Mouse (Mus musculus) ovary, postnatal 36 days (tissue): ENCODE measurements around the gene Farp1.
"Not testable (repeated sequence)": the region's sequence is repeated elsewhere in the genome, so short reads cannot be mapped to it uniquely, and the experiment has no call there.

Experiments used
- DNase-seq: peaks from one replicate; pipeline ENCODE4 v3.0.0; 2022; ENCODE audit warnings: low spot score, mixed read lengths

Gene Farp1

DNA sequence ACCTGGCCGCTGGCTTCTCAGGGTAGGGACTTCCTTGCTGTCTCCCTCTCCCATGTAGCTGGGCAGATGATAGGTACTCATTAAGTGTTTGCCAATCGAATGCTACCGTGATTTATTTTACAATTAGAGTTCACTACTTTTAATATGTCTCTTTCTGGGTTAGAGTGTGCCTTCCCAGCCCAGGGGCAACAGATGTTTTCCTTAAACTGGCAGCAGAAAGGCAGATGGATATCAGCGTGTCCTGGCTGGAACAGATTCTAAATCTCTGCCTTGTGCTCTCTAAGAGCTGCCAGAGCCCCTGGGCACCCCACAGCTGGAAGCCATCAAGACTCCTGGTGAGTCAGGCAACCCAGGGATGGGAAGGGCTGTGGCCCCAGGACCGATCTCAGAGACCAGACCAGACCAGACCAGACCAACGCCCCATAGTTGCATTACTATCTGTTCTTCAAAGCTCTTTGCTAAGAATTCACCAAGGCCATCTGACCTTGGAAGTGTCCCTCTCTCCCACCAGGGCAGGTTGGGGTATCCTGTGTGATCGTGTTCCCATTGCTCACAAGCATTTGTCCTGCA lies 69.8 kb downstream of the Farp1 start:
- DNase-seq = no peak

DNA sequence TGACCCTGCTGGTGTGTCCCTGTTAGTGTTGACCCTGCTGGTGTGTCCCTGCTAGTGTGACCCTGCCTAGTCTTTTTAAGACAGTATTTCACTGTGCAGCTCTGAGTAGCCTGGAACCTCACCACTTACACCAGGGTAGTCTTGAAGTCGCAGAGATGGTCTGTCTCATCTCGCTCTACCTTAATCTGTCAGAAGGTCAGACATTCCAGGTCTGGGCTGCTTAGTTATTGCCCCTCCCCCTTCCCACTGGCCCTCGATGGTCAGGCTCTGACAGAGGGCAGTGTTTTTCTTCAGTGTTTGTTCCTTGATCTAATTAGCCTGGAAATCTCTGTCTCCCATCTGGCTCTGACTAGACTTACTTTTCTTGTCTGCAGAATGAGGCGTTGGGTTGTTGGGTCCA lies 71.9 kb downstream of the Farp1 start:
- no peak for DNase-seq

DNA sequence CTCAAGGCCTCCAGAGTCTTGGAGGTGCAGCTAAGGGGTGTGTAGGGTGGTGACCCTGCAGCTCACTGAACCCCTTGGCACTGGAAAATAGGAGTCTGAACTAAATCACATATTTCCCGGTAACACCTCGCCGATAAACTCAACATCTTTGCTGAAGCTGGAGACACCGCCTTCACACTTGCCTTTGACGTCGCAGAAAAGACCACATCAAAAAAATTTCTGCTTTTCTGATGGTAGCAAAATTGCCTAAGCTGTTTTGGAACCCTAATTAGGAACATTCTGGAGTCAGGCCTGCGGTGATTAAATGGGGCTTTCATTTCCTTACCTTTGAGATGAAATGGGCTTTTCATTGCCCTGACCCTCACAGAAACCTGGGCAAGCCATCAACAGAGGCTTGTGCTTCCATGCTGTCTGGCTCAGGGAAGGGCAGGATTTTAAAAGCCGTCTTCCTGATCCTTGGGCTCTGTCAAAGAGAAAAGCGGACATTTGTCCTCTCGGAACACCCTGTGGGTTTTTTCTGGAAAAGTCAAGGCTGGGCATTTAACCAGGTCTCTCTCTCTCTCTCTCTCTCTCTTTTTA lies 72.8 kb downstream of the Farp1 start:
- DNase-seq = no peak

DNA sequence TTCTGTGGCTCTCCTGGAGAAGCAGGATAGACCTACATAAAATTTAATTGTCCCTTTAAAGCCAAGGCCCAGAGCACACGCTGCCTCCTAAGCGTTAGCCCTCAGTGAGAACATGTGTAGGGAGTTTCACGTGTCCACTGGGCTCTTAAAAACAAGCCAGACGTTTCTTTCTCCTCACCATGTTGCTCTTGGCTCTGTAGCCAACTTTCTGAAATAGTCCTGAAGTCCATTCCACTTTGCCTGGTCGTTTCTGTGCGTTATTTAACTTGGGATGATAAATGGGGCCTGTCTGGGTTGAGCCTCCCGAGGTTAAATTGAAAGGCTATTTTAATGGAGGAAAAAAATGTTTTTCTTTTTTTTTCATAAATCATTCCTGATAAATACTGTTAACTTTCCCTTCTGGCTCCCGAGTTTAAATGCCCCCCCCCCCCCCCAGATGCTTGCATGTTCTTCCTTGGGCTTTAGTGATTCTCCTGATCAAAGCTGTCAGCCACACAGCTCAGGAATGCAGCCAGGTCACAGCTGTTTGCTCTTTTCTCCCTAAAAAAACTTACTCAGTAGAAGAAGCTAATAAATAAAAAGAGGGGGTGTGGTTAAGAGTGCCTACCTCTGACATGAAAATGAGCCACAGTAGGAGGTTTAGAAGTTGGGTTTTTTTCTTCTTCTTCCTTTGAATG lies 73.6 kb downstream of the Farp1 start:
- no peak for DNase-seq

DNA sequence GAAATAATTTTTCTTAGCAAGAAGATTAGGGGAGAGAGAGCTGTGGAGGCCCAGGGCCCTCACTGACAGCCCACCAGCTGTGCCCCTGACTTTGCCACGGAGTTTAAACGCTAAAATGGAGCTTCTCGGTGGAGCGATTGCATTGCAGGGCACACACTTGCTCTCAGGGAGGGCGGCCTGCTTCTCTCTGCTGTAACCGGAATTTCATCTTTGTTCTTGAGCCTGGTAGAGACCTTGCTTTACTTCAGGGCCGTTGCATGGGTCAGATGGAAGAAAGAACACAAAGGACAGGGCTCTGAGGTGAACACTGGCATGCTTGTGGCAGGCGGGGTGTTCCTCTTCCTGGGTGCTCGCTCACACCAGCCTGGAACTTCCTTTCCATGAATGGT lies 74.1 kb downstream of the Farp1 start:
- DNase-seq = no peak

DNA sequence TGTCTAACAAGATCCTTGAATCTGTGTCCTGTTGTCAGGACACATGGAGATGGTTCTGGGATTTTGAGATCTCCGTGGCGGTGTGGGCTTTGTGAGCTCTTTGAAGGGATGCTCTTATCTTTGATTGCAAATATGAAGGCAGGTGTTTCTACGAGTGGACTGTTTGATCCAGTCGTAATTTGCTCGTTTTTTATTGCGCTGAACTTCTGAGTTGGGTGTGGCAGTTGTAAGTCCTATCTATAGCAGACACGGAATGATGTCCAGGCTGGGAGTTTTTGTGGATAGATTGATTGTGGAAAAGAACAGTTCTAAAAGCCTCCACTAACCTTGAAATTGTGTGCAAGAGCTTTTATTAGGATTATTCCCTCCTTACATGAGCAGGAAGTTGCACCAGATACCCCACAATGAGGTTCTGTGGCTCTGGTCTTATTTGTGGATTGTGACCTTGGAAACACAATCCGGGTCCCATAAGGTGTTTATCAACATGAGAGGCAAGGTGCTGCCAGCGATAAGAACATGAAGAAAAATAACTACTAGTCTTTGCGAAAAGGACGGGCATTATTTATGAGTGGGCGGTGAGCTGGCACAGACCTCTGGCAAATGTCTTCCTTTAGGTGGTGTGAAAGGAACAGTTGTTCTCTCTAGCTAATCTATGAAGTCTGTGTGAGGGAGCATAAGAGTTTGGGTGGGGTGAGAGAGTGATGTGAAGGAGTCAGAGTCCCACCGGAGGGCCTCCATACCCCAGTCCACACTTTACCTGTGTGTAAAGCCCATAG lies 75.7 kb downstream of the Farp1 start:
- no peak for DNase-seq

DNA sequence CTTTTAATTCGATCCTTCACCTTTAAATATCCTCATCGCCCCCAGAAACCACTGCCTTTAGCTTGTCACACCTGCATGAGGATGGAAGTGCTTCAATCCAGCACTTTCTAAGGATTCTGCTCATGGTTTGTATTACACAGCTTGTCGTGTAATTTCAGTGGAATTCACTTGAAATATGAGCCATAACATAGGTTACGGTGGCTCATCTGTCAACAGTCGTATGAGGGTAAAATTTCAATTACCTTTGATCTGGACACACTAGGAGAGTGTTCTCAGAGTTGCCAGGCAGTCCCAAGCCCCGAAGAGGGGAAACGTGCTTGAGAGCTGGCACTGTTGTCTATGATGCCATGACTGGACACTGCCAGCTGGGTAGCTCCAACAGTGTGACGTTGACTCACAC lies 77.1 kb downstream of the Farp1 start:
- DNase-seq = no peak

DNA sequence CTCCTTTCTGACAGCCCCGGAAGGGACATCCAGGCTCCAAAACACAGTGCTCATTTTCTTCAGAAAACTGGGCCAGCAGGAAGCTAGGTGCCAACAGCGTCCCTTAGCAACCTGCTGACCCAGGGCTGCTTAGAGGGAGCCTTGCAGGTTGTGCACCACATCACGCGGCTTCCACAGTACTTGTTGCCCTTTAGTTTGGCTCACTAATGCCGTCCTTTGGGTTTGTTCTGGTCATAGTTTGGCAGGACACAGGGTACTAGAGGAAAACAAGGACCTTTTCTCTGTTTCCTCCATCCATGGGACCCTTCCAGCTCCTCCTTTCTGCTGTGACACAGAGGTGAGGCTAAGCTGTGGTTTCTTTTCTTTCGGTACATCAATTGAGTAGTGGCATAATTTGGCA lies 78.8 kb downstream of the Farp1 start:
- no peak for DNase-seq

DNA sequence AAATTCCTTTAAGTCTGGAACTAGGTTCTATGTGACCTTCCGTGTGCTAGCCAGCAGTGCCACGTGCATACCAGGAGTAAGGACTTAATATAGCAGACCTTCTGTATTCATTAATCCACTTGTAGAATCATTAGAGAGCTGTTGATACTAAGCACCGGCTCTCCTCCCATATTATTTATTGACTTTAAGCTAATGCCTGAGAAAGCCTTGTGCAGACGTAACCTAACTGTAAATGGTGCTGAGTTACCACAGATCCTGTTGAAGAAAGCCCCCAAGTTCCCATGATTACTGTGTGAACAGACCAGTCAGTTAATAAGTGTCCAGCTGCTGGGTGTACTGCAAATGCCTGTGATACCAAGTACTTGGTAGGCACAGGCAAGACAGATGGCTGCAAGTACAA lies 81.7 kb downstream of the Farp1 start:
- DNase-seq = no peak

DNA sequence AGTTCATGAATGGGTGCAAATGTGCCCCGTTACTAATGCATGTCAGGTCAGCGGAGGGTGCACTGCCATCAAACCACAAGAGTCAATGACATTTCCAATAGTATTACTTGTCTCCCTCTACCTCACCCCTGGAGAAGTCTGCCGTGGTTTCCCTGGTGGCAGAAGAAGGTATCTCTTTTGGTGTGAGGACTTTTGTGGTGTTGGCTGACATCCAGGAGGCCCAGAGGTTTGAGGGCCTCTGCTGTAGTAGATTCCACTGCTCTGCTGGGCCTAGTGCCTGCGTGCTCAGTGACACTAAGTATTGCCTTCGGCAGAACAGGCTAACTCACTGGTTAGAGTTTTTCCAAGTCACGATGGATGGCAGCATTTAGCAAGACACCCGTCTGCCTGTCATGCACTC lies 83.9 kb downstream of the Farp1 start:
- DNase-seq = no peak

DNA sequence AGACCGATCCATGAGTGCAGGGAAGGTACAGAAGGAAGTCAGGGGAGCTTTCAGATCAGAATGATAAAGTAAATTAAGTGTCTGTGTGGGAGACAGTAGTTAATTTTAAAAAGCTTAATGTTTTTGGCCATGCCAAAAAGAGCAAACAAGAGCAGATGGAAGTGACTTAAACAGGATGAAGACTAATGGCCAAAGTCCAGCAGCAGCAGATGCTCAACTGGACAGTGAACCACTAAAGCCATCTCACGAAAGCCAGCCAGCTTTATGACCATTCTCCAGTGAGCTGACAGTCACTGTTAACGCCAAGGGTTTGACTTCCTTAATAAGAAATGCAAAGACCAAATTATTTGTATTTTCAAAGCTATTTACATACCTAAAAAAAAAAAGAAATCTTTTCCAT lies 86.7 kb downstream of the Farp1 start:
- DNase-seq = no peak

DNA sequence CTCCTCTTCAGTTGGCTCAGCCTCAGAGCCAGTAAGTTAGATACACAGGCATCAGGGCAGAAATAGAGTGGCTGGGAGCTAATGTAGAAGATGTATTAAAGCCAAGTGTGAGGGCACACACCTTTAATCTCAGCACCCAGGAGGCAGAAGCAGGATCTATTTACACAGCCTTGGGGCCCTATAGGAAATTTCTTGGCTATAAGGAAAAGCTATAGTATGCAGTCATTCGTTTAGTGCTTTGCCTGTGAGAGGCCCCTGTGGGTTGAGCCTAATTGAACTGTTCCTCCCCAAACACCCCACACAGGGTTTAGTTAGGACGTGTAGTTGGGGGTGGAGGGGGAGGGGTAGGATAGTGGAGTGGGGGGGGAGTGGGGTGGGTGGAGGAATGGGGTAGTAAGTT lies 87.9 kb downstream of the Farp1 start:
- DNase-seq = no peak

DNA sequence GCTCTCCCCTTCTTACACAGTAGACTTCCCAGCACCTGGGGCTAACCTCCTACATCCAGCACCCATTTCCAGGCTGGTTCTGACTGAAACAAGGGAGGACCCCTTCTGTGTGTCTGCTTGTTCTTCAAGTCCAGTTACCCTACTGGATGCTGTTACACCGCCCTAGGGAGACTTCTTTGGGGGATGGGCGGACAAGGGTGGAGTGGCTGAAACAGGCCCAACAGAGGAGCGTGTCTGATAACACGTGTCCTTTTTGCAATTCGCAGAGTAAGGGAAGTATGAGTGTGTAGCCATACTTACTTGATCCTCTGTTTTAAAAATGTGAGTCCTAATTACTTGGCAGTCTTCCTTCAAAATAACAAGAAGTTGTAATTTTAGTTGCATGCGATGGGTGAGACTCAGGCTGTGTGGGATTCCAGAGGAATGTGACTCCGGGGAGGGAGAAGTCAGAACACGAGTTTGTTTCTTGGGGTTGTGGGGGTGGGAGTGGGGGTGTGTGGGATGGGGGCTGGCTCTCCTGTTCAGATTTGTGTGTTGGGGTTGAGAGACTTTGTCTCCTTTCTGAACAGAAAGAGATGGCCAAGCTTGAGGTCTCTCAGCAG lies 89.5 kb downstream of the Farp1 start:
- no peak for DNase-seq

DNA sequence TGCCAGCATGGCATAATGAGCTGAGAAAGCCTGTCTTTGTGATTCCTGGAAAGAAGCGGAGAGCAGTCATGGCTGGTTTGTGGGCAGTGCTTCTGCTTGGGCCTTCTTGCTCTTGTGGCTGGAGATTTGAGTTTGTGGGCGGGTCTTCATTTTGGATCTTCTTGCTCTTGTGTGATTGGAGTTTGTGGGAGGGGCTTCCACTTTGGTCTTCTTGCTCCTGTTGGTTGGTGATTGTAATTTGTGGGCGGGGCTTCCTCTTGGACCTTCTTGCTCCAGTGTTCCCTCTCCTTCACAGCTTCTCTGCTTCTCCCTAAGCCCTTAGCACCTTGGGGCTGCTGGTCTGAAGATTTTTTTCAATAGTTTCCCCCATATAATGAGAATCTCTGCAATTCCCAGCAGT lies 90.7 kb downstream of the Farp1 start:
- no peak for DNase-seq

DNA sequence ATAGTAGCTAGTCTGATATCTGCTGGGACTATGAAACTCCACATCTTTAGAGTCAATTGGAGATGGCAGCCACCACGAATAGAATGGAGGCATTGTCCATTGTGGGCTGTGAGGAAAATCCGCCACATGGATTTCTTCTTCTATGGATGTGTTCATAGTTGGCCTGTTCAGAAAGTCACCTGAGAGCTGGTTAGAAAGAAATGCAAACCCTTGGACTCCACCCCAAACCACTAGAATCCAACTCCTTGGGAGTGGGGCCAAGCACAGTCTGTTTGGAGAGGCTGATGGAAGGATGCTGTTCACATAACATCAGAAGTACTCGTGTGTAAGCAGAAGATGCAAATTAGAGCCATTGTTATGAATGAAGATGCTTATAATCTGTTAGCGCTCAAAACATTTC lies 91.3 kb downstream of the Farp1 start:
- no peak for DNase-seq

DNA sequence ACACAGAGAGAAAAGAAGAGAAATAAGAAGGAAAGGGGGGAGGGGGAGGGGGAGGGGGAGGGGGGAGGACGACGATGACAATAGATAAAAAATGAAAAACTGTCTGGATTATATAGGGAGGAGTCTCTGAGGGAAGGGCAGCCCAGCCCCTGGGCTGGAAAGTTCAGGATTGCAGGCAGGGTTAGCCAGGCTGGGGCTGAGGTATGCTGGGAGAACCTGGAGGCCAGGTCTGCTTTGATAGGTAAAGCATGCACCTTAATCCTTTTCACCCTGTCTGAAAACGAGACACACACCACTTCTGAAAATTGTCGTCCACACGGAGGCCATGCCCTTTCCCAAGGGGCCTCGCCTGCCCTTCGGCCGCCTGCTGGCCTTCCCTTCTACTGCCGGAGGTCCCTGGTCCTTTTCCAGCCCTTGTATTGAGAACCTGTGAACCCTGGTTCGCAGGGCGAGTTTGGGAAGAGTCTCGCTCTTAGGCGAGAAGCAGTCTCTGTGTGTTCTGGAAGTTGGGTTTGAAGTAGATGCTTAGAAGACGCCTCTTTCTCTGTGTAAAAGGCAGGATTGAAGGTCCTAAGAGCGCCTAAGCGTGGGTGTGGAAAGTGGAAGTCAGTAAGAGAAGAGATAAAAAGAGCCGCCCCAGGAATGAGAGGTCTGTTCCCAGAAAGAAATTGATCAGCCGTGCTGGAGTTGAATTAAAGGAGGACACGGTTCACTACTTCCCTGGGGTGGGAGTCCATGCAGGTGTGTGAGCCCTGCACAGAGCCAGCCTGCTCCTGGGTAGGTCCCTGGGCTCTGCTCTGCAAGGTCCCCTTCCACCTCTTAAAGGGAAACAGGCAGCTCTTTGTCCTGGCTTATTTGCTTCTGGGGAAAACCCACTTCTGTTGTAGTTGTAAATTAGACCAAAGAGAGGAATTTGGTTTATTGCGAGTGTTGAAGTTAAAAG lies 94.1 kb downstream of the Farp1 start:
- DNase-seq = no peak

DNA sequence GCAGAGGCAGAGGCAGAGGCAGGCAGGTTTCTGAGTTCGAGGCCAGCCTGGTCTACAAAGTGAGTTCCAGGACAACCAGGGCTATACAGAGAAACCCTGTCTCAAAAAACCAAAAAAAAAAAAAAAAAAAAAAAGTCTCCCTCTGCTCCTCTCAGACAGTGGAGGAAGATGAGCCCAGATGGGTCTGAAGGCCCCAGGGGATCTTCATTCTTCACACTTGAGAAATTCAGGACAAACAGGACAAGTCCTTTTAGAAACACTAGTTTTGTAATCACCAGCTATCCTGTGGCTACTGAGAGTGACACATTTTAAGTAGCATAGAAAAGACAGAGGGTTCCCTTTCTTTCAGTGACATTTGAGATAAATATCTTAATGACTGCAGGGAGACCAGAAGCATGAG lies 95.4 kb downstream of the Farp1 start:
- not testable (repeated sequence) for DNase-seq

DNA sequence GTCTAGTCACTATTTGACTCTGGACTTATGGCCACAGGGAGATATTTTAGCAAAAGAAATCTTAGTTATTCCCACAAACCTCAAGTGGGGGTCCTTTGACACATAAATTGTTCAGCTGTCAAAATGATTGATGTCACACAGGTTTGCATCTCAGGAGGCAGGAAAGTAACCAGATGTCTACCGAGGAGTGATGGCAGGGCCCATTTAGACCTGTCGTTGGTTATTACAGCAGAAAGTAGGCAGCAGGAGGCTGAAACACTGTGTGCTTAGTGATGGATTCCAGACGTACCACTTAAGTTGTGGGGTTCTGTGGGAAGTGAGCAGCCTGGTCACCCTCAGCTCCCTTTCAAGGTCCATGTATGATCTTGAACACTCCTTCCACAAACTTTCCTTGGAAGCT lies 99.4 kb downstream of the Farp1 start:
- no peak for DNase-seq

DNA sequence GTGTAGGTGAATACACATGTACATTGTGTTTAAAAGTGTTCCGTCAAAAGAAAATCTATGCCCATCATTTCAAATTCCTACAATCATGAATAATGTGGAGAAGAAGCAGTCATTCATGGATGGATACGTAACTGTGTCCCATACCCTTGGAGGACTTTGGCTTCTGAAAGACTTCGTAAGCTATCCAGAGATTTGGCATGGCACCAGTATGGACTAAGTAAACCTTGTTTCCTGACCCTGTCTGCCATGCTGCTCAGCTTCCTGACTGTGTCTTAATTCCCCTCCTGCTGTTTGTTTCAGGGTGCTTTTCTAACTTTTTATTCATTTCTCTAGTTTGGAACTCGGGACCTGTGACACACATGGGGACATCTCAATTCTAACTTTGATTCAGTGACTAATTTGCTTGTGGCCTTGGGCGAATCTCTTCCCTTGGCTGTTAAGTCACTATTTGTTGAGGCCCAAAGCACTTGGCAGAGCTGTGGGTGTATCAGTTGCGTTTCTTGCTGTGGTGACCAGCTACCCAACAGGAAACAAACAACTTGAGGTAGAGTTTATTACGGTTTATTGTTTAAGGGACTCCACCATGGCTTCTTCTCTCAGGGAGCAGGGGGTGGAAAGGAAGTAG lies 108.9 kb downstream of the Farp1 start:
- DNase-seq = no peak

DNA sequence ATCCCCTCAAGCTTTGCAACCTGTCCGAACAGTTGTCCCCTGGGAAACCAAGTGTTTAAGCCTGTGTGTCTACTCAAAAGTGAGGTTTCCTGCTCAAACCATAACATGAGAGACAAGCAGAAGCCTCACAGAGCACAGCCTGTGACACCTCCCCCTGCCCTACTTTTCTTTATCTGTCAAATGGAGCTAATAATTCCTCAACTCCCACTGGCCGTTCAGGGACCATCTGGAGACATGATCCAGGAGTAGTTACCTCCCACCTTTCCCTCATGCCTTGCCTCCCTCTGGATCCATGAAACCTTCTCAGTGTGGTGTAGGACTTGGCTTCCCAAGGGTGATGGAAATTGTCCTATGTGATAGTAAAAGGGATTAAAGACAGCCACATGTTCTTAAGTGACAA lies 109.5 kb downstream of the Farp1 start:
- no peak for DNase-seq

DNA sequence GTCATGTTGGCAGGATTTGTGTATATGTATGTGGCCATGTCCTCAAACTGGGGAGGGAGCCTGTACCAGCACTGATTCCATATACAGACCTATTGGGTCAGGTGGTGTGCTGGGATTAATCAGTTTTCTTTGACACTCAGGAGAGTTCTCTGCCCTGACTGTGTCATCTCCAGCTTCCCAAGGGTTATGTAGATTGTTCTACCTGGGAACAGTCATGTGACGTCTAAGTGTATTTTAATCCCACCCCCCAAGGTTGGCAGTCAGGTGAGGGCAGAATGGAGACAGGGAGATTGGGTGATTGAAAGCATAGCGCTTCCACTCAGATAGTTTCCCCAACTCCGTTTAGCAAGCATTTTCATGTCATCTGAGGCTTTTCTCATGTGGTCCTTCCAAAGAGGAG lies 110.3 kb downstream of the Farp1 start:
- DNase-seq = no peak
